Mouse (Mus musculus): Measurements from ENCODE around the gene Tigd3.

The Tigd3 gene

GRCm38 (mm10) chr19:5877618-5878361, 16.2 kb downstream of the Tigd3 start, which contains the start of gene Slc25a45:
Gene Slc25a45, plus strand, starts transcription at chr19:5877808.
- no peak for DNase-seq (ENCODE audit: low read depth, low spot score)

- DNase-seq (ENCODE audit: low read depth, low spot score), result peak; percentile 80
Observed at GRCm38 (mm10) chr19:5874969-5875480, 18.9 kb downstream of the Tigd3 start, which contains the start of gene Frmd8. Gene Frmd8, minus strand, starts transcription at chr19:5875274.

GRCm38 (mm10) chr19:5874391-5874968, 19.5 kb downstream of the Tigd3 start:
- DNase-seq (ENCODE audit: low read depth, low spot score), result no peak

- DNase-seq (ENCODE audit: low read depth, low spot score), result no peak
Observed at GRCm38 (mm10) chr19:5872931-5873556, 20.9 kb downstream of the Tigd3 start.

- DNase-seq (ENCODE audit: low read depth, low spot score), result no peak
Observed at GRCm38 (mm10) chr19:5872528-5872927, 21.4 kb downstream of the Tigd3 start.

- no peak for DNase-seq (ENCODE audit: low read depth, low spot score)
Observed at GRCm38 (mm10) chr19:5871683-5872082, 22.3 kb downstream of the Tigd3 start.

GRCm38 (mm10) chr19:5871273-5871672, 22.7 kb downstream of the Tigd3 start:
- no peak for DNase-seq (ENCODE audit: low read depth, low spot score)

GRCm38 (mm10) chr19:5868096-5868495, 25.9 kb downstream of the Tigd3 start:
- no peak for DNase-seq (ENCODE audit: low read depth, low spot score)

GRCm38 (mm10) chr19:5864710-5865398, 29.1 kb downstream of the Tigd3 start:
- DNase-seq (ENCODE audit: low read depth, low spot score), result no peak

GRCm38 (mm10) chr19:5863776-5864175, 30.2 kb downstream of the Tigd3 start:
- no peak for DNase-seq (ENCODE audit: low read depth, low spot score)

- DNase-seq (ENCODE audit: low read depth, low spot score), result no peak
Observed at GRCm38 (mm10) chr19:5862335-5863085, 31.4 kb downstream of the Tigd3 start.

GRCm38 (mm10) chr19:5856604-5857003, 37.3 kb downstream of the Tigd3 start:
- no peak for DNase-seq (ENCODE audit: low read depth, low spot score)

- DNase-seq (ENCODE audit: low read depth, low spot score), result no peak
Observed at GRCm38 (mm10) chr19:5852035-5852722, 41.8 kb downstream of the Tigd3 start.

GRCm38 (mm10) chr19:5851481-5851971, 42.4 kb downstream of the Tigd3 start:
- DNase-seq (ENCODE audit: low read depth, low spot score), result no peak

- no peak for DNase-seq (ENCODE audit: low read depth, low spot score)
Observed at GRCm38 (mm10) chr19:5850860-5851259, 43.1 kb downstream of the Tigd3 start.

GRCm38 (mm10) chr19:5849843-5850527, 44.0 kb downstream of the Tigd3 start:
- peak; percentile 90 for DNase-seq (ENCODE audit: low read depth, low spot score)

GRCm38 (mm10) chr19:5848826-5849672, 44.9 kb downstream of the Tigd3 start:
- DNase-seq (ENCODE audit: low read depth, low spot score), result peak; percentile 72

- DNase-seq (ENCODE audit: low read depth, low spot score), result peak; percentile 84
Observed at GRCm38 (mm10) chr19:5848032-5848825, 45.7 kb downstream of the Tigd3 start.

All from c-Kit-negative CD71-positive TER-119-positive erythroid progenitor cells, embryonic 14.5 days (primary cell).